Mouse (Mus musculus): ENCODE measurements around the gene 1700017D01Rik.

The 1700017D01Rik gene

GRCm38 (mm10) chr19:11048009-11048408 lies 82.7 kb downstream of the 1700017D01Rik start:
- peak; percentile 70 for DNase-seq (ENCODE audit: low read depth, low spot score)
